Mouse (Mus musculus): ENCODE measurements at regions not wholly inside any gene's neighbourhood (a gene's known extent, or its start where the extent isn't known, plus 50 kb on each side); places are given as distances from the start of the nearest gene placed in this dataset.

DNA sequence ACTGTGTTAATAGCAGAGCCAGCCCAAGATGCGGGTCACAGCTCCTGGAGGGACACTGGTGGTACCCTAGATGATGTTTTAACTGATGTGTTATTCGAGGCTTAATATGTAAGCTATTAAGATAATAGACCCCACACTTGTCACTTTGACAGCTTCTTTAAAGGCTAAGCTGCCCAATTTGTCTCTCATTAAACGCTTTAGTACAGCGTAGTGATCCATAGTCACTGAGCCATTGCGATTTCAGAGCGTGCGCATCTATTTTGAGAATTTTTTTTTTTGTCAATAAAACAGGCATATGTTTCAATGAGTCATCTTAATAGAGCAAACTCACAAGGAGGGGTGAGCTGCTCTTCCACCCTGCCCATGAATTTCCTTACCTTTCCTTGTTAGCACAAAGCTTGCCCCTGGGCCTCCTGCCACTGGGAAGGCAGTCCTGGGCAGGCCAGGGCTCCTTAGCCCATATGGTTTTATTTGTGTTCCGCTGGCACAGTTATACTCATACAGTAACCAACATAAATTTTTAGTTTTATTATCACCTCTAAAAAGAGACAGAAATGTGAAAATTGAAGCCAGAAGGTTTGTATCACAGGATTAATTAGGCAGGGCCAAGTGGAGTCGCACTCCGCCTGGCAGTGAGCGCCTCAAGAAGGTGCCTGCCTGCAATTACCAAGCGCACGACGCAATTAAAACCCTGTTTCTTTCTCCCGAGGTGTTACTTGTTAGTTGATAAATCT, 294.3 kb downstream of the Etv1 start:
- TF ChIP-seq CTCF (IDR thresholded peaks at IDR 0.05; ENCODE audit: low read depth, low read length) (no peak), POLR2A (IDR thresholded peaks at IDR 0.05; ENCODE audit: extremely low read depth, insufficient read depth, low read length) (no peak)
